Mouse (Mus musculus): ENCODE measurements at regions not wholly inside any gene's neighbourhood (a gene's known extent, or its start where the extent isn't known, plus 50 kb on each side); places are given as distances from the start of the nearest gene placed in this dataset.

DNA sequence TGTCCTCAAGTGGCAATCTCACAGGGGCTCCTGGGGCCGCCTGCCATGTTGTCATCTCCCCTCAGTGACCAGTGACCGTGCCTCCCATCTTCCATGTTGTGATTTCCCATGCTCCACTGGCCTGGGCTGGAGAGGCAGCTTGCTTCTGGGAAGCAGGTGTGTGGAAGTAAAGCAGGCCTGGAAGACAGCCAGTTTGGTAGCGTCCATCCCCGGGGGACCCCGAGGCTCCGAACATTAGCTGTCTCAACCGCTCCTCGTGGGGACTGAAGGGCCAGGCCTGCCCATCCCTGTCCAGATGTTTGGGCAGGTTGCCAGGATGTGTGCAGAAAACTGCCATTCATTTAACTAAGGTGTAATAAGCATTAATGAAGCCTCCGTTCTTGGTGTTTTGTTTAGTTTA lies 307.1 kb upstream of the 3110018I06Rik start:
- no peak for DNase-seq

DNA sequence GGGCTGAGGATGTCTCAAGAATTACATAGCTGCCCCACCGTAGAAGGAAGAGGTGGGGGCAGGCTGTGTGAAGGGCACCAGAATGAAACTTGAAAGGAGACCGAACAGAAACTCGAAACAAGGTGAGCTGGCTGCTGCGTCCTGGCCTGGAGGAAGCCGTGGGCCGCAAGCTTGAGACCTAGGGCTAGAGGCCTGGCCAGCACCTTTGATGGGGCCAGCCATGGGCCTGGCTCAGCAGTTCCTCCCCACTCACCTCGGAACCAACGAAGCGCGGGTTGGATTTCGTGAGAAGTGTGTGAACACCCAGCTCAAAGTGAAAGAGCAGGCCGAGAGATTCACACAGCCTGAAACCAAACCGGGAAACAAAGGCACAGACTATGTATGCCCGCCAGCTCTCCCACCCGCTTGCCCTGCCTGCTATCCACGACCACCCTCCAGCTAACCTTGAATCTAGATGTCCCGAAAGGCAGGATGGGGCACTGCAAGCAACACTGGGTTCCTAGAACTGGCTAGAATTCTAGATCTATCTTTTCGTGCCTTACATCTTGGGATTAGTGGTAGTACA lies 306.3 kb upstream of the 3110018I06Rik start:
- DNase-seq = no peak

GRCm38 (mm10) chr12:107183283-107183682 lies 305.1 kb upstream of the 3110018I06Rik start:
- peak; percentile 85 for DNase-seq

DNA sequence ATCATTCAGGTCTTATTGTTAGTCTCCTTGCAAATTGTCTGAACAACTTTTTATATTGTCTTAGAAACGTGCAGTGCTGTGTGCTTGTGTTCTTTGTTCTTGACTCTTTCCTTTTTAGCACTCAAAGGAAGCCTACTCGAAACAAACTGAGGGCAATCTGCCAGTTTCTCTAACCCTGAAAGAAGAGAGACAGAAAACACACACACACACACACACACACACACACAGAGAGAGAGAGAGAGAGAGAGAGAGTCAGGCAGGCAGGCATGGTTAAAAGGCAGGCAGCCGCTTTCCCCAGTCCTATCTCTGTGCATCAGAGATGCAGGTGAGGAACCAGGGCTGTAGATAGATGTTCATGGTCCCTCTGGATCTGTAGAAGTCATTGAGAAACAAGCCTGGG lies 304.0 kb upstream of the 3110018I06Rik start:
- DNase-seq = peak; percentile 48

DNA sequence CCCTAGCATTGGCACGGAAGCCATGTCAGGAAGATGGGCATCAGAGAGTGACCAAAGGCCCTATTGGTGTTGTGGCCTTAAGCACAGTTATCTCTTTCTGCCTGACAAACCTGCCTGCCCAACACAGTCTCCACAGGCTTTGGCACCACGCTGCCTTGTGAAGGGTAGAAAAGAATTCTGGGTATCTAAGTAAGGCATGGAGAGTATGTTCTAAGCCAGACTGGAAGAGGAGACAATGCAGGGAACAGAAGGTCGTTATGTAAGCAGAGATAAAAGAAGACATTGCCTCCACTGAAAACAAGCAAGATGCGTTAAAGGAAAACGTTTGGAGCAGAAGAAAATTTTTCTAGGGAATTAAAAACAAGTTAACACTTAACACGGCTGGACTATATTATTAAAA lies 302.1 kb upstream of the 3110018I06Rik start:
- DNase-seq = no peak

DNA sequence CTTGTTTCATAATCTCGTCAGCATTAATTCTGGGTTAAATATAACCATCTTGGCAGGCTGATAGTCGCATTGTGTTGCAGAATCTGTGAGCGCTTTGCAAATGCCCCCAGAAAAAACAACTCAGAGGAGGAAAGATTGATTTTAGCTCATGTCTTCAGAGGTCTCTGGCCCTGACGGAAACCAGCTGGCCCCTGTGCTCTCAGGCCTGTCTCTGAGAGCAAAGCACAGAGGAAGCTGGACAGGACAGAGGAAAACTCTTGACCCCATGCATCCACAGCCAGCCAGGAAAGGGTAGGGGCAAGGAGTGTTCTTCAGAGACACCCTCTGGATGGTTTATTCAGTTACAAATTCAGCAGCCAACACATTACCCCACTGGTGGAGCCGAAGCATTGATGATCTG lies 300.4 kb upstream of the 3110018I06Rik start:
- DNase-seq = no peak

DNA sequence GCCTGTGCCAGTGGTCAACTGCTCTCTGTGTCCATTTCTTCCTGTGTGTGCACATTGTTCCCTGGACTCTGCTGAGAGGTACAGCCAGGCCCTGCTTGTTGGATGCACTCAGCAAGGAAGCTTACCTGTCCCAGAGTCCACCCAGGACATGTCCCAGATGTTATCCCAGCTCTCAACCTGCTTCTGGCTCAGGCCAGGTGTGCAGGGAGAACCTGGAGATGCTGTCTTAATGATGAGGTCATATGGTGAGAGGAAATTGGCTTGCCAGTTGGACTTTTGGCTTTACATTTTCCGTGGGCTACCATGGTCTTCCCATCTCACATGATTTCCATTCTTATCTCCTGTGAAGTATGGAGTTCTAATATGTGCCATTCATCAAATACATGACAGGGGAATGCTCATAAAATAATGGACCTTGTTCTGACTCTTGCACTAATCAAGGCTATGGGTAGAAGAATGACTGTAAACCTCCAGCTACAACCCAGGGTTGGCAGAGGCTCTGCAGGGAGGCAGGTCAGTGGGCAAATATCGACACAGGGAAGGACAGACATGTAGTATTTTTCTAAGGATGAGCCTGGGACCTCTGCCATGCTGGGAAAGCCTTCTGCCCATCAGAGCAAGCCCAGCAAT lies 289.9 kb upstream of the 3110018I06Rik start:
- no peak for DNase-seq

DNA sequence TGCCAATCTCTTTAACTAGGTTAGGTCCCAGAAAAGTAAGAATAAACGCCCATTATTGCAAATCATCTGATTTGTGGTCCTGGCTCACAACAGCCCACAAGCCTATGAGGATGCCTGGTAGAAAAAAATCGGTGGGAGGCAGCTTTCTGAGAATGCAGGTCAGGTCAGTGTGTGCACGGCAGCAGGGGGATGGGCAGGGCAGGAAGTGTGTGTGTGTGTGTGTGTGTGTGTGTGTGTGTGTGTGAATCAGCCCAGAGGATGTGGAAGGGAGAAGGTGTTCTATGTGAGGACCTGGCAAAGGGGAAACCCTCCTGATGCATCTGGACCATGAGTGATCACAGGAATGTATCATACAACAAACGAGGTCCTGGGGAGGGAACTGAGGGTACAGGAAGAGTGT lies 287.5 kb upstream of the 3110018I06Rik start:
- peak; percentile 61 for DNase-seq

DNA sequence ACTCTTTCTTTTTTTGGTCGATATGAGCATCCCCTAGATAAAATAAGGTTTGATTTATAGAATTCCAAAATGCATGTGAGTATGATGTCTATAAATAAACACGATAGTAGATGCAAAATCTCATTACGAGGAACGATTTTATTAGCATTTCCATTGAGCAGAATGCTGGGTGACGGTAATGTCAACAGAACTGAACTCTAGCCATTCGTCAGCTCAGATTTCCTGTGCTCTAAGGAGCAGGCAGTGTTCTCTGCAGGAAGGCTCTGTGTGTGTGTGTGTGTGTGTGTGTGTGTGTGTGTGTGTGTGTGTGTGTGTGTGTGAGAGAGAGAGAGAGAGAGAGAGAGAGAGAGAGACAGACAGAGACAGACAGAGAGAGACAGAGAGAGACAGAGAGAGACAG lies 279.6 kb upstream of the 3110018I06Rik start:
- peak; percentile 37 for DNase-seq

DNA sequence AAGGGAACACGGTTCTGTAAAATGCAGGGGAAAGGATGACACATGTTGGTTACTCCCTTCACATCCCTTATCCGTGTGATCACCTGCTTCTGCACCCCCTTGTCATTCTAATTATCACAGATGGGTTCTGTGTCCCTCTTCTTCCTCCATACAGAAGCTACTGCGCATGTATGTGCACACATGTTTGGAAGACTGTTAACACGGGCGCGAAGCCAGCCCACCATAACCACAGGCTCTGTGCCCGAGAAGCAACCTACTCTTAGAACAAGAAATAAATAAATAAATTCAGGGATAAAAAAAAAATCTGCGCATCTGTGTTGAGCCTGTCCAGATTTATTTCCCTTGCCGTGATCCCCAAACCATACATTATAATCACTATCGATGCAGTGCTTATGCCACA lies 275.6 kb upstream of the 3110018I06Rik start:
- no peak for DNase-seq

GRCm38 (mm10) chr12:107216119-107216518 lies 272.3 kb upstream of the 3110018I06Rik start:
- no peak for DNase-seq

- DNase-seq = no peak
These were observed 267.0 kb upstream of the 3110018I06Rik start for GRCm38 (mm10) chr12:107221276-107221970.

- peak; percentile 49 for DNase-seq
These were observed 266.3 kb upstream of the 3110018I06Rik start for GRCm38 (mm10) chr12:107222106-107222505.

GRCm38 (mm10) chr12:107230097-107230496 lies 258.3 kb upstream of the 3110018I06Rik start:
- DNase-seq = peak; percentile 10

DNA sequence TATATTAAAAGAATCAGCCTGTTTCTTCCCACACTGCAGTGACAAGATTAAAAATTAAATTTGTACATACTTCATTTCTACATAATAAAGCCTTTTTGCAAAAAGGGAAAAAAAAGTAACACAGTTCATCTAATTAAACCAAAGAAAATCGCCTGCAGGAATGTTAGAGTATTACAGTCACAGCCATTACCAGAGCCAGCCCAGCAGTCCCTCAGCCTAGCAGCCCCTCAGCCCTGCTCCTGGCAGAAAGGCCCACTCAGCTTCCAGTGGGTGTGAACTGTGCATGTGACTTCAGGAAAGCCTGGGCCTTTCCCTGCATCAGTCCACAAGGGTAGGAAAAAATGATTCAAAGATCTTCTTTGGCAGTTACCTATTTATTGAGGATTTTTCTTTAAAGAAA lies 256.8 kb upstream of the 3110018I06Rik start:
- no peak for DNase-seq

- no peak for DNase-seq
These were observed 237.5 kb upstream of the 3110018I06Rik start for GRCm38 (mm10) chr12:107250747-107251470.

DNA sequence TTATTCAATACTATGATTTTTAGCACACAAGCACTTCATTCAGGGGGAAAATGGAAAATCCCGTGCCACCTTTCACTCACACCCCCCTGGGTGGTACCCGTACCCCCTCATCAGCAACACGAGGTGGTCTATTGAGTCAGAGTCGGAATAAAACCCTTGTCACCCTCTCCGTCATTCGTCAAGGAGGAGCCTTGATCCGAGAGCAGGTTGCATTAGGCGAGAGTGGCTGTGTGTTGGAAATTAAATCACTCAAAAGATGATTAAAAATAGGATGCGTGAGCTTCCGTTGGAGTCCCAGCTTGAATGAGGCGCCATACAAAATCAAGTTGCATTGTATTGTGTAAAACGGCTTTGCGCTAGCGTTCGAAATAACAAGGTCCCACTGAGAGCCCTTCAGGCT lies 236.5 kb upstream of the 3110018I06Rik start:
- no peak for DNase-seq

GRCm38 (mm10) chr12:107262076-107262475 lies 226.4 kb upstream of the 3110018I06Rik start:
- no peak for DNase-seq

GRCm38 (mm10) chr12:107262516-107262915 lies 225.9 kb upstream of the 3110018I06Rik start:
- DNase-seq = no peak

GRCm38 (mm10) chr12:107266696-107267095 lies 221.7 kb upstream of the 3110018I06Rik start:
- DNase-seq = no peak

DNA sequence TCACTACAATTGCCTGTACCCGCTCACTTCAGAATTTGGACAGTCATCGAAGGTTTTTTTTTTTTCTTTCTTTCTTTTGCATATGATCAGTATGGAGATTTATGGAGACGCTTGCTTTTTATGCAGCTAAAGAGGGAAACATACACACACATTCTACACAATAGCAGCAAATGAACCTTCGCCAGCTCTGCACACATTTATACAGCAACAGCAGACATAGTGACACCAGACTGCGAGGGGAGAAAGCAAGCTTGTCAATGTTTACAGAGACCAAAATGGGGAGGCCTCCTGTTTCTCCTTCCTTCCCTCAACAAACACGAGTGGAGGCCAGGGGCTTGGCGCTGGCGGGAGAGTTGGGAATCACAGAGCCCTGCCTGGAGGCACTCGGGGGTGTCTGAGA lies 202.8 kb upstream of the 3110018I06Rik start:
- no peak for DNase-seq

GRCm38 (mm10) chr12:107291377-107291776 lies 197.1 kb upstream of the 3110018I06Rik start:
- DNase-seq = no peak

DNA sequence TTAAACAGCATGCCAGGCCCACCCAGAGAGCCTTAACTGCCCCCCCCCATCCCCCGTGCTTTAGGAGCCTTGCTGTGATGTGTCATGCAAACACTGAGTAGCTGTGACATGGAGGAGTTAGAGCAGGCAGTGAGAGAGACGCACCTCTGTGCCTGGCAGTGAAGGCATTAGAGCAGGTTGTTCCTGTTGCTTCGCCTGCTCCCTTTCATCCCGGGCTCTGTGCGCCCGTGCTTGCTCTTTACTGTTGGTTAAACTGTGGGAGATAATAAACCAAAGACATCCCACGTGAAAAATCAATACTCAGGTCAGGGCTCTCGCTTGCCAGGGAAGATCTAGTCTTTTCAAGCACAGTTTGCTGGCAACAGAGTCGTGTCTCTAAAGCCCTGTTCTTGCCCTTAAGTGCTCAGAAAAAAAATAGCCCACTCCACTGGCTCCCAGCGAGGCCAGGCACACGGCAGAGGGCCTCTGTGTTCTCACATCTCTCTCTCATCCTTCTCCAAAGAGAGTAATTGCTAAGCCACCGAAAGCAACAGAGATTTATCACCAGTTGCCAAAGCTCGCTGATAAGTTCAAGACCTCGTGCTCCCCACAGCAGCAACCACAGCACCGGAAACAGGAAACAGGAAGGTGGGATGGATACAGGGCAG lies 181.2 kb upstream of the 3110018I06Rik start:
- DNase-seq = peak; percentile 31
